Mouse (Mus musculus): ENCODE measurements around the gene Il9r. TPM values are rescaled to one million over a fixed set of nuclear protein-coding genes. Genes with fewer than 3 reads are reported as not detected.
A peak's percentile ranks its signal among the peaks of the same experiment; 100 is the strongest.

The Il9r gene
- total and polyA plus RNA-seq, 2 experiments = 0.07 TPM; not detected in 1

DNA sequence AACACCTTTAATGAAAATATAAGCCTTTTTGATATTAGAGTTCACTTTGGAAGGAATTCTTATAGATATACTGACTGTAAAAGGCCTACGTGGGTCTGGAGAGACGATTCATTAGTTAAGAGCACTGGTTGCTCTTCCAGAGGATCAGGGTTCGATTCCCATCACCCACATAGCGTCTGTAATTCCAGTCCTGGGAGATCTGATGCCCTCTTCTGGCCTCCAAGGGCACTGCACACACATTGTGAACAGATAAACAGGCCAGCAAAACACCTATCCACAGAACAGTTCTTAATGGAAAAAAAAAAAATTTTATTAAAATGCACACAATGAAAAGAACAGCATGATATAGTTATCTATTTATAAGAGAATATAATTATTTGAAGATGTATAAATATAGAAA is 12.8 kb downstream of the Il9r start:
- no peaks in the 10 kb centered on the region for H3K36me3 ChIP-seq (ENCODE audit: control insufficient read depth, insufficient read depth, low read length)
- H3K4me3 ChIP-seq (ENCODE audit: insufficient read depth, low read depth, low read length) = no peak overlapping the region
- no peak for TF ChIP-seq CTCF (IDR thresholded peaks at IDR 0.05; ENCODE audit: low read depth, low read length)
- no peak for TF ChIP-seq POLR2A (IDR thresholded peaks at IDR 0.05; ENCODE audit: extremely low read depth, insufficient read depth, low read length)
- no peaks in the 10 kb centered on the region for H3K79me2 ChIP-seq (ENCODE audit: control insufficient read depth, insufficient read depth, low read length)
- DNase-seq (ENCODE audit: extremely low read depth, low read depth, low spot score) = no peak
- no peaks in the 10 kb centered on the region for H3K4me1 ChIP-seq (ENCODE audit: control insufficient read depth, insufficient read depth, low read length)
- 86% methylated on average over 4 of the region's 4 CpGs for WGBS
- H3K27ac ChIP-seq (replicated peaks; ENCODE audit: insufficient read depth, low read depth, low read length) = no peak overlapping the region
- H3K9ac ChIP-seq (ENCODE audit: low read depth, low read length) = no peak overlapping the region
- no peaks in the 10 kb centered on the region for H3K27me3 ChIP-seq (ENCODE audit: control insufficient read depth, insufficient read depth, low read length)

DNA sequence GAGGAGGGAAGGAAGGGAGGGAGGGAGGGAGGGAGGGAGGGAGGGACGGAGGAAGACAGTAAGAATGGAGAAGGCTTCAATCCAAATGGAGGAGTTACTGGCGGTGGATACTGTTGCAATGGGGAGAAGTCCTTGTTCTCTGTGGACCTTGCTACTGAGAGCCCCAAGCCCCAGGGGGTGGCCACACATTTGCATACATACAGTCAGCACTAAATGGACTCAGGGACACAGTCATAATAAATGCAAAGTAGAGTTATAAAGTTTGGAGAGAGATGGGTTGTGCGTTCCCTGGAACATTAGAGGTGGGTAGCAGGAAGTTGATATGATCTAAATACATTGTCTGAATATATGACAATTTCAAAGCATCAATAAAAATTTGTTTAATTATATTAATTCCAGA is 14.0 kb downstream of the Il9r start:
- no peak overlapping the region for H3K9ac ChIP-seq (ENCODE audit: low read depth, low read length)
- no peaks in the 10 kb centered on the region for H3K36me3 ChIP-seq (ENCODE audit: control insufficient read depth, insufficient read depth, low read length)
- H3K79me2 ChIP-seq (ENCODE audit: control insufficient read depth, insufficient read depth, low read length) = no peaks in the 10 kb centered on the region
- TF ChIP-seq POLR2A (IDR thresholded peaks at IDR 0.05; ENCODE audit: extremely low read depth, insufficient read depth, low read length) (no peak), CTCF (IDR thresholded peaks at IDR 0.05; ENCODE audit: low read depth, low read length) (no peak)
- WGBS = 83% methylated on average over 3 of the region's 3 CpGs
- no peak for DNase-seq (ENCODE audit: extremely low read depth, low read depth, low spot score)
- H3K4me1 ChIP-seq (ENCODE audit: control insufficient read depth, insufficient read depth, low read length) = no peaks in the 10 kb centered on the region
- no peak overlapping the region for H3K4me3 ChIP-seq (ENCODE audit: insufficient read depth, low read depth, low read length)
- H3K27me3 ChIP-seq (ENCODE audit: control insufficient read depth, insufficient read depth, low read length) = no peaks in the 10 kb centered on the region
- H3K27ac ChIP-seq (replicated peaks; ENCODE audit: insufficient read depth, low read depth, low read length) = no peak overlapping the region

DNA sequence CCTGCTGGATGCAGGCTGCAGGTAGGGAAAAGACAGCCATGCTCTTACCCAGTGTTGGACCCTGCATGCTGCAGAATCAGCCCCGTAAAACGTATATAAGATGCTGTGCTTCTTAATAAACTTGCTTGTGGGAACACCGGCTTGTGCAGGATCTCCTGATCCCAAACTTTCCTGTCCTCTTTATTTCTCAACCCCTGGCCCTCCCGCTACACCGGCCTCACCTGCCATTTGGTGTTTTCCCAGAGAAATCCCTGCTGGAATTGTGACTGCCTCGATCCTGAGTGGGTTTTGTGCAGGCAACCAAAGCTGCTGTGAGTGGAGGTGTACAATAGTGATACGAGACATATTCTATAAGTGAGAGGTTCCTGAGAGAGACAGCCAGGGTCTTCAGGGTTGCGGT is 15.6 kb downstream of the Il9r start:
- WGBS = 87% methylated on average over 8 of the region's 8 CpGs

DNA sequence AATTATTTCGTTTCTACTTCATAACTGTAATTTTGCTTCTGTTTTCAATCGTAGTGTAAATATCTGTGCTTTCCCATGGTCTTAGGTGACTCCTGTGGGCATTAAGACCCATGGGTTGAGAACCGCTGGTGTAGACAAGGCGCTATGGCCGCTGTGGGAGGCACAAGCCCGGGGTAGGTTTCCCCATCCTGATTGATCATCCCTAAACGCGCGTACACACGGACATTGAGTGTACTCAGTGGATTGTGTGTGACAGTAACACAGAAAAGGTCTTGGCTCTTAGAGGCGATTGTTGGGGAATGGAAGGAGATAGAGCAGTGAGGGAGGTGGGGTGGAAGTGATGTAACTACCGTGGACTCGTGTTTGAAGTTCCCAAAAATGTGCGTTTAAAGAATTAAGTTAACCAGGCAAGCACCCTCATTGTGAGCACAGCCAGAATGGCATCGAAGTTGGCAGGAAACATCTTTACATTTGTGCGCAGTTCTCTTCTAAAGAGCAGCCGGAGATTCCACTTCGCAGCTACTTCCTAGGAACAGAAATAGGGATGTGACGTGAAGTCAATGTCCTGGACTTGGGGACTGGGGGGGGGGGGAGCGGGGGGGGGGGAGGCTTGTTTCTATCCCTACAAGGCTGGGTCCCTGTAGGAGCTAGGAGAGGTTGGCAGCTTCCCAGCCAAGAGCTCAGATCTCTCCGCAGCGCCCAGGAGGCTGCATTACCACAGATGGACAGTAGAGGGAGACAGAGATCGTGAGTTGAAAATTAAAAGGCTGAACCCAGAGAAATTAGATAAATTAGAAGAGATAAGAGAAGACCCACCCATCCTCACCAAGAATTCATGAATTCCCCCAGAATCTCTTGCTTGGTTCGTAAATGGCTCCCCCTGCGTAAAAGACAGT is 17.9 kb downstream of the Il9r start:
- H3K79me2 ChIP-seq (ENCODE audit: control insufficient read depth, insufficient read depth, low read length) = no peaks in the 10 kb centered on the region
- no peaks in the 10 kb centered on the region for H3K36me3 ChIP-seq (ENCODE audit: control insufficient read depth, insufficient read depth, low read length)
- H3K27me3 ChIP-seq (ENCODE audit: control insufficient read depth, insufficient read depth, low read length) = no peaks in the 10 kb centered on the region
- H3K9ac ChIP-seq (ENCODE audit: low read depth, low read length) = no peak overlapping the region
- TF ChIP-seq POLR2A (IDR thresholded peaks at IDR 0.05; ENCODE audit: extremely low read depth, insufficient read depth, low read length) = no peak
- peak; percentile 91 for TF ChIP-seq CTCF (IDR thresholded peaks at IDR 0.05; ENCODE audit: low read depth, low read length)
- H3K4me3 ChIP-seq (ENCODE audit: insufficient read depth, low read depth, low read length) = no peak overlapping the region
- 42% methylated on average over 24 of the region's 25 CpGs for WGBS
- H3K27ac ChIP-seq (replicated peaks; ENCODE audit: insufficient read depth, low read depth, low read length) = no peak overlapping the region
- H3K4me1 ChIP-seq (ENCODE audit: control insufficient read depth, insufficient read depth, low read length) = no peaks in the 10 kb centered on the region
- peak; percentile 33 for DNase-seq (ENCODE audit: extremely low read depth, low read depth, low spot score)

More for the DNA sequence above, 15.6 kb downstream of the Il9r start:
- H3K36me3 ChIP-seq (ENCODE audit: control insufficient read depth, insufficient read depth, low read length) = no peaks in the 10 kb centered on the region
- no peak for DNase-seq (ENCODE audit: extremely low read depth, low read depth, low spot score)
- no peaks in the 10 kb centered on the region for H3K4me1 ChIP-seq (ENCODE audit: control insufficient read depth, insufficient read depth, low read length)
- no peak overlapping the region for H3K27ac ChIP-seq (replicated peaks; ENCODE audit: insufficient read depth, low read depth, low read length)
- H3K79me2 ChIP-seq (ENCODE audit: control insufficient read depth, insufficient read depth, low read length) = no peaks in the 10 kb centered on the region
- H3K27me3 ChIP-seq (ENCODE audit: control insufficient read depth, insufficient read depth, low read length) = no peaks in the 10 kb centered on the region
- no peak overlapping the region for H3K4me3 ChIP-seq (ENCODE audit: insufficient read depth, low read depth, low read length)
- TF ChIP-seq CTCF (IDR thresholded peaks at IDR 0.05; ENCODE audit: low read depth, low read length) (no peak), POLR2A (IDR thresholded peaks at IDR 0.05; ENCODE audit: extremely low read depth, insufficient read depth, low read length) (no peak)
- H3K9ac ChIP-seq (ENCODE audit: low read depth, low read length) = no peak overlapping the region

DNA sequence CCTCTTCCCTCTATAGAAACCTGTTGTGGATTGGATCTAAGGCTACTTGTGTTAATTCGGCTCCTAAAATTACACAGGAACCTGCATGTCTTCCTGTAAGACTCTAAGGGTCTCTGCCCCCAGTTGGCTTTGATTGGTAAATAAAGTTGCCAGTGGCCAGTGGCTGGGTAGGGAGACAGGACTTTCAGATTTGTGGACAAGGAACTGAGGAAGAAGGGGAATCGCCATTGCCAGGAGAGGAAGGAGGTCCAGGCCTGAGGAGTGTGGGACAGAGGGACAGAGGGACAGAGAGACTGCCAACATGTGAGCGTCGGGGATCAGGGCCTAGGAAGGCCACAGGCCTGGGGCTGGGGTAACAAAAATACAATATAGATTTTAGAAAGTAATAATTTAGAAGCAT is 18.8 kb downstream of the Il9r start:
- H3K4me1 ChIP-seq (ENCODE audit: control insufficient read depth, insufficient read depth, low read length) = no peaks in the 10 kb centered on the region
- DNase-seq (ENCODE audit: extremely low read depth, low read depth, low spot score) = no peak
- 82% methylated on average over 4 of the region's 4 CpGs for WGBS
- H3K27me3 ChIP-seq (ENCODE audit: control insufficient read depth, insufficient read depth, low read length) = no peaks in the 10 kb centered on the region
- no peak overlapping the region for H3K9ac ChIP-seq (ENCODE audit: low read depth, low read length)
- no peaks in the 10 kb centered on the region for H3K36me3 ChIP-seq (ENCODE audit: control insufficient read depth, insufficient read depth, low read length)
- H3K27ac ChIP-seq (replicated peaks; ENCODE audit: insufficient read depth, low read depth, low read length) = no peak overlapping the region
- H3K4me3 ChIP-seq (ENCODE audit: insufficient read depth, low read depth, low read length) = no peak overlapping the region
- no peaks in the 10 kb centered on the region for H3K79me2 ChIP-seq (ENCODE audit: control insufficient read depth, insufficient read depth, low read length)
- TF ChIP-seq CTCF (IDR thresholded peaks at IDR 0.05; ENCODE audit: low read depth, low read length) (no peak), POLR2A (IDR thresholded peaks at IDR 0.05; ENCODE audit: extremely low read depth, insufficient read depth, low read length) (no peak)

DNA sequence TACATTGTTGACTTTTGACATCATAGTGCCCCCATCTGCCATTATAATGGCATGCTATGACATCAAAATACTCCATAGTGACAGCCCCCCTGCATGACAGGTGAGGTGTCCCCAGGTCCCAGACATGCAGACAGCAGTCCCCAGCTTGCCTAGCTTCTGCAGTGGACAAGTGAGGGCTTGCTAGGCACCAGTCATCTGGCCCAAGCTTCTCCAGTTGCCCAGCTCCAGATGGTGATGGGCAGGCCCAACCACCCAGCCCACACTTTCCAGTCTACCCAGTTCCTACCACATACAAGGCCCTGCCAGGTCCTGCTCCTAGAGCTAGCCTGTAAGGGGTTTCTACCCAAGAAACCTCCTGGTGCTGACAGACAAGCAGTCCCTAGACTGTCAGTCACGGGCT is 21.6 kb downstream of the Il9r start:
- H3K36me3 ChIP-seq (ENCODE audit: control insufficient read depth, insufficient read depth, low read length) = no peaks in the 10 kb centered on the region
- H3K79me2 ChIP-seq (ENCODE audit: control insufficient read depth, insufficient read depth, low read length) = no peaks in the 10 kb centered on the region
- no peak overlapping the region for H3K9ac ChIP-seq (ENCODE audit: low read depth, low read length)
- H3K4me3 ChIP-seq (ENCODE audit: insufficient read depth, low read depth, low read length) = no peak overlapping the region
- H3K27me3 ChIP-seq (ENCODE audit: control insufficient read depth, insufficient read depth, low read length) = no peaks in the 10 kb centered on the region
- 80% methylated on average over 1 of the region's 1 CpGs for WGBS
- no peak for TF ChIP-seq CTCF (IDR thresholded peaks at IDR 0.05; ENCODE audit: low read depth, low read length)
- TF ChIP-seq POLR2A (IDR thresholded peaks at IDR 0.05; ENCODE audit: extremely low read depth, insufficient read depth, low read length) = no peak
- no peak overlapping the region for H3K27ac ChIP-seq (replicated peaks; ENCODE audit: insufficient read depth, low read depth, low read length)
- no peak for DNase-seq (ENCODE audit: extremely low read depth, low read depth, low spot score)
- H3K4me1 ChIP-seq (ENCODE audit: control insufficient read depth, insufficient read depth, low read length) = no peaks in the 10 kb centered on the region
